In the genomic region with DNA sequence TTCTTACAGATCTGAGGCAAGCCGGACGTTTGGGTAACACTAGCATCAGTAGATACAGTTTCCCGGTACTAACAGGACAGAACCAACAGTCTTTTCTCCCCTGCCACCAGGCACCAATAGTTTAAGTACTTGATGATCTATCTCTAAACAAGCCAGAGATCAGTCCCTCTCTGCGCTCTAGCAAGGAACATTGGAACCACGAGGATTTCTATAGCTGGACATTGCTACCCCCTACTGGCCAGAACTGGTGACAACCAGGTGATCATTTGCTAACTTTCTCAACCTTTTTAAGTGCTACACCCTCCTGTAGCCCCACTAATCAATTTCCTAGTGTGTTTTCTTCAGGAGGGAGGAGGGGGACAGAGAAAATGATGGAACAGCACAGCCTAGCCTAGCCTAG, we compare ENCODE assay signal across 8 mouse cellular contexts. TPM values are rescaled to one million over a fixed set of nuclear protein-coding genes. Genes with fewer than 3 reads are reported as not detected.
DNase-seq lines count a peak whose midpoint lies in the region; ATAC-seq lines count a peak whose summit lies in the region.

No protein-coding gene starts in this region.

- H3K4me3 ChIP-seq in forebrain, embryonic 11.5 days (ENCODE audit: low read depth, low read length) = no peak overlapping the region

- intact Hi-C loops in gastrocnemius, postnatal 36 days (cut with DNase I) = loop anchor here (5.0 kb wide), 2 partner anchors 59 to 284 kb away; no protein-coding TSS in a partner anchor

- no peak overlapping the region for H3K4me2 ChIP-seq in forebrain, embryonic 11.5 days (ENCODE audit: low read depth, low read length, severe bottlenecking)

- WGBS in forebrain, embryonic 11.5 days = 31% methylated on average over 5 of the region's 5 CpGs

- H3K4me1 ChIP-seq in forebrain, embryonic 11.5 days (replicated peaks; ENCODE audit: control insufficient read depth, insufficient read depth, low read length) = no peaks in the 10 kb centered on the region

- H3K27me3 ChIP-seq in forebrain, embryonic 11.5 days (ENCODE audit: control insufficient read depth, insufficient read depth, low read length) = no peaks in the 10 kb centered on the region

- H3K36me3 ChIP-seq in forebrain, embryonic 11.5 days (ENCODE audit: control insufficient read depth, insufficient read depth, low read length) = no peaks in the 10 kb centered on the region

- no peak overlapping the region for H3K9ac ChIP-seq in forebrain, embryonic 11.5 days (ENCODE audit: low read length)

- no peaks in the 10 kb centered on the region for H3K9me3 ChIP-seq in forebrain, embryonic 11.5 days (ENCODE audit: control insufficient read depth, low read length)

- DNase-seq in gastrocnemius, adult 18-20 months (ENCODE audit: low spot score) = peak; percentile 41
- DNase-seq in gastrocnemius, postnatal 36 days = no peak
- peak; percentile 63 to 67 for DNase-seq in B cell, adult 2 months
- peak; percentile 83 for DNase-seq in brain, adult 2 months (ENCODE audit: low read depth, low spot score)
- peak; percentile 69 for DNase-seq in forebrain, embryonic 11.5 days (ENCODE audit: low spot score)
- peak; percentile 60 for DNase-seq in kidney, adult 9 months
- DNase-seq in lung, adult 18-20 months = peak; percentile 22 to 34

- ATAC-seq in forebrain, embryonic 11.5 days (replicated peaks; ENCODE audit: low FRiP score) = peak; percentile 51; the same call in 1 of the 2 replicates
- ATAC-seq in neutrophil, adult 5-6 weeks (ENCODE audit: extremely low read depth, insufficient number of reproducible peaks, low FRiP score, poor library complexity, severe bottlenecking) = peak; percentile 77

- H3K27ac ChIP-seq in forebrain, embryonic 11.5 days (ENCODE audit: low read depth, low read length) = no peak overlapping the region

RNA-seq across cellular contexts. Expression of gene Mon2, which starts 15.4 kb away (rescaled TPM):
- 10 to 100 TPM; 31.4 to 34.8 TPM for total RNA-seq in gastrocnemius, adult 18-20 months (2021)
- total RNA-seq in gastrocnemius, postnatal 36 days (2021) = 10 to 100 TPM; 29.9 to 38.9 TPM
- 28.6 and 35.1 TPM in 2 replicates for polyA plus RNA-seq in forebrain, embryonic 11.5 days (2014; fragmentation: Nextera tagmentation; extraction: Ambion mirVana)
- total RNA-seq in neutrophil, adult 5-6 weeks (2017) = 139 and 162 TPM in 2 replicates

Comparison
In these comparisons a context has a peak if more than half of its experiments do, and no peak if none do; other contexts are left out.
1. DNase-seq: peak in gastrocnemius, adult 18-20 months (single experiment), B cell, adult 2 months (2 of 2), brain, adult 2 months (single experiment), forebrain, embryonic 11.5 days (single experiment), kidney, adult 9 months (single experiment) and lung, adult 18-20 months (2 of 2); none in gastrocnemius, postnatal 36 days (0 of 2).